Mouse (Mus musculus): Measurements from ENCODE around the gene Pfn4. TPM values are rescaled to one million over a fixed set of nuclear protein-coding genes. Genes with fewer than 3 reads are reported as not detected.

The Pfn4 gene
- 0.60 and 0.72 TPM in 2 replicates for polyA plus RNA-seq (2015; fragmentation: Nextera tagmentation; extraction: Ambion mirVana)

GRCm38 (mm10) chr12:4768492-4769332, at the start of gene Pfn4, which contains the start of gene Fam228b:
Gene Pfn4, plus strand, starts transcription at chr12:4769022.
Gene Fam228b, minus strand, starts transcription at chr12:4769267.
- Histone ChIP-seq H3K27me3 (ENCODE audit: insufficient read depth, low read length) (no peaks in the 10 kb centered on the region), H3K4me1 (ENCODE audit: insufficient read depth) (peaks cover 5% of the 10 kb centered on the region), H3K27ac (ENCODE audit: low read depth) (peak within 1 kb of the TSS; percentile 69), H3K9me3 (ENCODE audit: low read length) (no peaks in the 10 kb centered on the region), H3K36me3 (replicated peaks; ENCODE audit: insufficient read depth, low read length) (no peaks in the 10 kb centered on the region), H3K4me3 (ENCODE audit: low read depth, low read length) (peak within 1 kb of the TSS; percentile 68), H3K9ac (replicated peaks) (peak within 1 kb of the TSS; percentile 77), H3K4me2 (ENCODE audit: low read depth, low read length) (peak within 1 kb of the TSS; percentile 69)
- TF ChIP-seq EP300 (IDR thresholded peaks at IDR 0.05; ENCODE audit: low read depth) (no peak), CTCF (IDR thresholded peaks at IDR 0.05; ENCODE audit: low read depth) (peak; percentile 97)
- whole genome bisulfite sequencing (ENCODE audit: insufficient replicate concordance) = 5% methylated on average over 61 of the region's 61 CpGs
- ATAC-seq = peak; percentile 99
- peak; percentile 93 for DNase-seq

GRCm38 (mm10) chr12:4719066-4719761, 49.6 kb upstream of the Pfn4 start:
- TF ChIP-seq CTCF (IDR thresholded peaks at IDR 0.05; ENCODE audit: low read depth) = no peak
- TF ChIP-seq EP300 (IDR thresholded peaks at IDR 0.05; ENCODE audit: low read depth) = no peak
- ATAC-seq (no peak), DNase-seq (no peak)
- no peaks in the 10 kb centered on the region for H3K27me3 ChIP-seq (ENCODE audit: insufficient read depth, low read length)
- no peaks in the 10 kb centered on the region for H3K9me3 ChIP-seq (ENCODE audit: low read length)
- H3K4me3 ChIP-seq (ENCODE audit: low read depth, low read length) = no peak overlapping the region
- WGBS (ENCODE audit: insufficient replicate concordance) = 48% methylated on average over 13 of the region's 13 CpGs
- peak overlapping the region; percentile 48 for H3K4me2 ChIP-seq (ENCODE audit: low read depth, low read length)
- peaks cover 3% of the 10 kb centered on the region; the same call in 1 of the 2 replicates for H3K36me3 ChIP-seq (replicated peaks; ENCODE audit: insufficient read depth, low read length)
- peak overlapping the region; percentile 26; the same call in 1 of the 2 replicates for H3K9ac ChIP-seq (replicated peaks)
- H3K4me1 ChIP-seq (ENCODE audit: insufficient read depth) = peaks cover 11% of the 10 kb centered on the region
- no peak overlapping the region for H3K27ac ChIP-seq (ENCODE audit: low read depth)

GRCm38 (mm10) chr12:4719762-4720754, 48.8 kb upstream of the Pfn4 start:
- TF ChIP-seq CTCF (IDR thresholded peaks at IDR 0.05; ENCODE audit: low read depth) (peak; percentile 51), EP300 (IDR thresholded peaks at IDR 0.05; ENCODE audit: low read depth) (no peak)
- DNase-seq (peak; percentile 43), ATAC-seq (peak; percentile 72)
- 58% methylated on average over 17 of the region's 17 CpGs for WGBS (ENCODE audit: insufficient replicate concordance)
- H3K36me3 ChIP-seq (replicated peaks; ENCODE audit: insufficient read depth, low read length) = no peaks in the 10 kb centered on the region
- H3K4me2 ChIP-seq (ENCODE audit: low read depth, low read length) = peak overlapping the region; percentile 48
- H3K27me3 ChIP-seq (ENCODE audit: insufficient read depth, low read length) = no peaks in the 10 kb centered on the region
- H3K9ac ChIP-seq (replicated peaks) = peak overlapping the region; percentile 26; the same call in 1 of the 2 replicates
- H3K4me1 ChIP-seq (ENCODE audit: insufficient read depth) = peaks cover 11% of the 10 kb centered on the region
- no peak overlapping the region for H3K27ac ChIP-seq (ENCODE audit: low read depth)
- no peak overlapping the region for H3K4me3 ChIP-seq (ENCODE audit: low read depth, low read length)
- H3K9me3 ChIP-seq (ENCODE audit: low read length) = no peaks in the 10 kb centered on the region

- Histone ChIP-seq H3K4me1 (ENCODE audit: insufficient read depth) (no peaks in the 10 kb centered on the region), H3K4me3 (ENCODE audit: low read depth, low read length) (no peak overlapping the region), H3K36me3 (replicated peaks; ENCODE audit: insufficient read depth, low read length) (no peaks in the 10 kb centered on the region), H3K9ac (replicated peaks) (no peak overlapping the region), H3K4me2 (ENCODE audit: low read depth, low read length) (no peak overlapping the region), H3K27me3 (ENCODE audit: insufficient read depth, low read length) (no peaks in the 10 kb centered on the region), H3K27ac (ENCODE audit: low read depth) (no peak overlapping the region), H3K9me3 (ENCODE audit: low read length) (no peaks in the 10 kb centered on the region)
- whole genome bisulfite sequencing (ENCODE audit: insufficient replicate concordance) = 86% methylated on average over 3 of the region's 3 CpGs
- DNase-seq (no peak), ATAC-seq (no peak)
- TF ChIP-seq EP300 (IDR thresholded peaks at IDR 0.05; ENCODE audit: low read depth) (no peak), CTCF (IDR thresholded peaks at IDR 0.05; ENCODE audit: low read depth) (peak; percentile 37)
Observed at GRCm38 (mm10) chr12:4729165-4729564, 39.7 kb upstream of the Pfn4 start.

GRCm38 (mm10) chr12:4731629-4732028, 37.2 kb upstream of the Pfn4 start:
- 67% methylated on average over 4 of the region's 4 CpGs for WGBS (ENCODE audit: insufficient replicate concordance)
- Histone ChIP-seq H3K27ac (ENCODE audit: low read depth) (no peak overlapping the region), H3K4me3 (ENCODE audit: low read depth, low read length) (no peak overlapping the region), H3K27me3 (ENCODE audit: insufficient read depth, low read length) (no peaks in the 10 kb centered on the region), H3K9ac (replicated peaks) (no peak overlapping the region), H3K36me3 (replicated peaks; ENCODE audit: insufficient read depth, low read length) (no peaks in the 10 kb centered on the region), H3K4me2 (ENCODE audit: low read depth, low read length) (no peak overlapping the region), H3K9me3 (ENCODE audit: low read length) (no peaks in the 10 kb centered on the region), H3K4me1 (ENCODE audit: insufficient read depth) (no peaks in the 10 kb centered on the region)
- DNase-seq = no peak
- ATAC-seq = no peak
- no peak for TF ChIP-seq CTCF (IDR thresholded peaks at IDR 0.05; ENCODE audit: low read depth)
- no peak for TF ChIP-seq EP300 (IDR thresholded peaks at IDR 0.05; ENCODE audit: low read depth)

Data from liver, postnatal 0 days (tissue).